Mouse (Mus musculus): ENCODE data around the gene Kif7. TPM values are rescaled to one million over a fixed set of nuclear protein-coding genes. Genes with fewer than 3 reads are reported as not detected.

The Kif7 gene
- total and polyA plus RNA-seq, 3 experiments: 4.7 to 7.4 (median 7.1) TPM

DNA sequence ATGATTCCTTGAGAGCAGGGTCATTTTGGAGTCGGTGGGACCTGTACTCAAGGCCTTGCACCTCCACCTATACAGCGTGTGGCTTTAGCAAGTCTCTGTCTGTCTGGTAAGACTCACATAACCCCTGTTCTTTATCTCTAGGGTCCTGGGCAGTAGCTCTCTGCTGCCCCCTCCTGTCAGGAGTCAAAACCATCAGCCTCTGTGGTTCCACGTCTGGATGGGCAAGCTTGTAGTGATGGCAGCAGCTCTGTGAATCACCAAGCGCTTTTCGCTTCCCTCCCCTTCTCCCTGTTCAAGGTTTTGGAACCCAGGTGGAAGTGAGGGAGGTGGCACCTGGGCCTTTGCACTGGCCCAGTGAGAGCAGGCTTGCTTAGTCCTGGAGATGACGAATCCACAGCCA lies 12.7 kb upstream of the Kif7 start:
- dilution Hi-C loops (cut with MboI; ENCODE audit: extremely low pct_ligation_motif_present, extremely low pct_unique_long_range_greater_than_20kb, low sequenced_read_pairs) (no loop called here), in situ Hi-C loops (cut with MboI; ENCODE audit: low pct_ligation_motif_present, low pct_unique_long_range_greater_than_20kb, low sequenced_read_pairs) (loop anchor here (5.0 to 10.0 kb wide), 2 partner anchors 66 to 233 kb away; partner anchors contain the start of gene Ticrr)
- Histone ChIP-seq H3K9me3 (replicated peaks; ENCODE audit: low read length) (no peaks in the 10 kb centered on the region), H3K4me3 (replicated peaks in 1 of 3; ENCODE audit: low read depth in 2 of 3, low read length in 2 of 3, poor library complexity in 1 of 3) (peak overlapping the region in 2 of 3 experiments; percentile 11 to 37), H3K4me1 (ENCODE audit: control insufficient read depth in 1 of 2, insufficient read depth in 2 of 2) (peaks cover 4 to 13% of the 10 kb centered on the region in 2 experiments; a peak in 2 of 4 replicates), H3K9ac (ENCODE audit: insufficient read depth, low read depth) (peak overlapping the region; percentile 2; the same call in 1 of the 2 replicates), H3K4me2 (ENCODE audit: insufficient read depth, low read depth, poor library complexity, severe bottlenecking) (peak overlapping the region; percentile 89), H3K27me3 (replicated peaks) (peaks cover 31% of the 10 kb centered on the region), H3K27ac (ENCODE audit: insufficient read depth, low read depth) (0 out of 2 replicates have a peak overlapping the region, but pooled peaks have one; percentile 5), H3K79me2 (replicated peaks; ENCODE audit: control insufficient read depth, extremely low read depth, insufficient read depth, poor library complexity, severe bottlenecking) (no peaks in the 10 kb centered on the region), H3K36me3 (replicated peaks in 1 of 2; ENCODE audit: control insufficient read depth in 1 of 2, insufficient read depth in 1 of 2, low read length in 1 of 2) (no peaks in the 10 kb centered on the region)
- peak; percentile 85 for DNase-seq (ENCODE audit: extremely low read depth)
- TF ChIP-seq ETS1 (conservative IDR thresholded peaks at IDR 0.05; ENCODE audit: low read depth, low read length): no peak
- TF ChIP-seq RAD21 (IDR thresholded peaks at IDR 0.05; ENCODE audit: low read depth, low read length): peak; percentile 74
- TF ChIP-seq TCF12 (IDR thresholded peaks at IDR 0.05; ENCODE audit: low read depth, low read length): 0 out of 2 replicates have a peak, but pooled peaks have one; percentile 15
- 0 out of 2 replicates have a peak, but pooled peaks have one; percentile 23 for TF ChIP-seq HCFC1 (IDR thresholded peaks at IDR 0.05; ENCODE audit: low read depth, low read length)
- 0 out of 2 replicates have a peak, but pooled peaks have one; percentile 28 for TF ChIP-seq SIN3A (IDR thresholded peaks at IDR 0.05; ENCODE audit: low read length)
- TF ChIP-seq CHD2 (IDR thresholded peaks at IDR 0.05; ENCODE audit: low read length): no peak
- peak; percentile 68 for TF ChIP-seq SMC3 (IDR thresholded peaks at IDR 0.05; ENCODE audit: low read depth, low read length)
- TF ChIP-seq E2F4 (IDR thresholded peaks at IDR 0.05; ENCODE audit: insufficient replicate concordance, low read depth, low read length): no peak
- TF ChIP-seq POLR2A (IDR thresholded peaks at IDR 0.05; ENCODE audit: low read depth, low read length): peak; percentile 23; the same call in 1 of the 2 replicates
- TF ChIP-seq RCOR1 (conservative IDR thresholded peaks at IDR 0.05; ENCODE audit: low read depth, low read length): no peak
- peak; percentile 50; the same call in 1 of the 2 replicates for TF ChIP-seq IRF4 (IDR thresholded peaks at IDR 0.05; ENCODE audit: low read depth, low read length)
- TF ChIP-seq CTCF (conservative IDR thresholded peaks at IDR 0.05 in 1 of 2, IDR thresholded peaks at IDR 0.05 in 1 of 2; ENCODE audit: low read depth in 2 of 2, low read length in 2 of 2): peak; percentile 94 to 96

DNA sequence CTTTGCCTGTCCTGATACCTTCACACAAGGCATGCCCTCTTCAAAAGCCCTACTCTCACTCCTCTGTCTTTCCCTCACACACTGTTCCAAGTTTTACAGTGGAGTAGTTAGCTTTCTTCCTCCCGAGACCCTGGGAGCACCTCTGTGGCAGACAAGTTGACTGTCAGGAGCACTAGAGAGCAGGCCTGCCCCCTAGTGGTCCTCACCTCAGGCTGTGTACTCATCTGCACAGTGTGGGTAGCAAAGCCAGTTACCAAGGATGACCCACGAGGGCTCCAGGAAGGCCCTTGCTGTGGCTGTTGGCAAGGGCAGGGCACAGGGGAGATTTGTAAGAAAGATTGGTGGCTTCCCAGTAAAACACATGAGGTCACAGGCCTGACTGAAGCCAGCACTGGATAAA lies 11.6 kb upstream of the Kif7 start:
- TF ChIP-seq CHD1 (IDR thresholded peaks at IDR 0.05; ENCODE audit: low read depth, low read length): no peak
- TF ChIP-seq RAD21 (IDR thresholded peaks at IDR 0.05; ENCODE audit: low read depth, low read length): peak; percentile 47
- peak; percentile 35 for TF ChIP-seq SMC3 (IDR thresholded peaks at IDR 0.05; ENCODE audit: low read depth, low read length)
- peak; percentile 74 to 78 for TF ChIP-seq CTCF (conservative IDR thresholded peaks at IDR 0.05 in 1 of 2, IDR thresholded peaks at IDR 0.05 in 1 of 2; ENCODE audit: low read depth in 2 of 2, low read length in 2 of 2)
- peak; percentile 58 for DNase-seq (ENCODE audit: extremely low read depth)
- peaks cover 6 to 13% of the 10 kb centered on the region in 2 experiments; a peak in 3 of 4 replicates for H3K4me1 ChIP-seq (ENCODE audit: control insufficient read depth in 1 of 2, insufficient read depth in 2 of 2)
- dilution Hi-C loops (cut with MboI; ENCODE audit: extremely low pct_ligation_motif_present, extremely low pct_unique_long_range_greater_than_20kb, low sequenced_read_pairs) (no loop called here), in situ Hi-C loops (cut with MboI; ENCODE audit: low pct_ligation_motif_present, low pct_unique_long_range_greater_than_20kb, low sequenced_read_pairs) (loop anchor here (5.0 to 10.0 kb wide), 2 partner anchors 65 to 232 kb away; partner anchors contain the start of gene Ticrr)
- H3K9me3 ChIP-seq (replicated peaks; ENCODE audit: low read length): no peaks in the 10 kb centered on the region
- no peak overlapping the region for H3K4me3 ChIP-seq (replicated peaks in 1 of 3; ENCODE audit: low read depth in 2 of 3, low read length in 2 of 3, poor library complexity in 1 of 3)
- no peak overlapping the region for H3K4me2 ChIP-seq (ENCODE audit: insufficient read depth, low read depth, poor library complexity, severe bottlenecking)
- H3K27ac ChIP-seq (ENCODE audit: insufficient read depth, low read depth): no peak overlapping the region
- no peaks in the 10 kb centered on the region for H3K79me2 ChIP-seq (replicated peaks; ENCODE audit: control insufficient read depth, extremely low read depth, insufficient read depth, poor library complexity, severe bottlenecking)
- peaks cover 41% of the 10 kb centered on the region for H3K27me3 ChIP-seq (replicated peaks)
- H3K36me3 ChIP-seq (replicated peaks in 1 of 2; ENCODE audit: control insufficient read depth in 1 of 2, insufficient read depth in 1 of 2, low read length in 1 of 2): no peaks in the 10 kb centered on the region
- no peak overlapping the region for H3K9ac ChIP-seq (ENCODE audit: insufficient read depth, low read depth)

All from CH12.LX (cell line).